Mouse (Mus musculus) urinary bladder, postnatal 10 days (tissue): ENCODE measurements around the gene Rad17.

Experiments used
- DNase-seq: peaks from one replicate; pipeline ENCODE4 v3.0.0; 2022; ENCODE audit warnings: low spot score

Rad17 gene

GRCm38 (mm10) chr13:100650550-100651438, at the start of gene Rad17, which contains the start of gene Ak6:
Gene Rad17 (minus strand): TSS chr13:100651051.
Gene Ak6 (plus strand): TSS chr13:100650979.
- DNase-seq, result peak; percentile 87

GRCm38 (mm10) chr13:100698866-100699265, 48.0 kb upstream of the Rad17 start:
- DNase-seq, result no peak

- no peak for DNase-seq
Observed at GRCm38 (mm10) chr13:100697541-100697940, 46.7 kb upstream of the Rad17 start.

- DNase-seq, result no peak
Observed at GRCm38 (mm10) chr13:100687513-100687912, 36.7 kb upstream of the Rad17 start.

- DNase-seq, result no peak
Observed at GRCm38 (mm10) chr13:100684355-100684754, 33.5 kb upstream of the Rad17 start.

GRCm38 (mm10) chr13:100682837-100683236, 32.0 kb upstream of the Rad17 start:
- no peak for DNase-seq

GRCm38 (mm10) chr13:100681615-100682014, 30.8 kb upstream of the Rad17 start:
- DNase-seq, result no peak

GRCm38 (mm10) chr13:100675936-100676635, 25.2 kb upstream of the Rad17 start:
- no peak for DNase-seq

- DNase-seq, result no peak
Observed at GRCm38 (mm10) chr13:100670181-100670741, 19.4 kb upstream of the Rad17 start.

GRCm38 (mm10) chr13:100669291-100670022, 18.6 kb upstream of the Rad17 start, which contains the start of gene Ccdc125:
Gene Ccdc125 (plus strand): TSS chr13:100669717.
- no peak for DNase-seq

- no peak for DNase-seq
Observed at GRCm38 (mm10) chr13:100659864-100660456, 9.1 kb upstream of the Rad17 start.

- no peak for DNase-seq
Observed at GRCm38 (mm10) chr13:100658091-100658490, 7.2 kb upstream of the Rad17 start.

GRCm38 (mm10) chr13:100651439-100652186, 762 bp upstream of the Rad17 start, which contains the start of gene Taf9:
Gene Taf9 (plus strand): TSS chr13:100651579.
- DNase-seq, result no peak

GRCm38 (mm10) chr13:100648223-100648622, 2.6 kb downstream of the Rad17 start:
- DNase-seq, result no peak

GRCm38 (mm10) chr13:100642471-100643209, 8.2 kb downstream of the Rad17 start:
- no peak for DNase-seq

- no peak for DNase-seq
Observed at GRCm38 (mm10) chr13:100634106-100634691, 16.7 kb downstream of the Rad17 start.

- DNase-seq, result no peak
Observed at GRCm38 (mm10) chr13:100622241-100622640, 28.6 kb downstream of the Rad17 start.

- DNase-seq, result no peak
Observed at GRCm38 (mm10) chr13:100617583-100617982, 33.3 kb downstream of the Rad17 start.
